Mouse (Mus musculus) forebrain, embryonic 11.5 days (tissue): ENCODE measurements around the gene Col1a2. TPM values are rescaled to one million over a fixed set of nuclear protein-coding genes. Genes with fewer than 3 reads are reported as not detected.
A peak's percentile ranks its signal among the peaks of the same experiment; 100 is the strongest.

Source experiments
- ATAC-seq: fragments of 200-750 bp; cut with Nextera tagmentation; replicated peaks from 2 replicates; pipeline ENCODE4 v1.8.0; 2017; ENCODE audit warnings: moderate TSS enrichment; ENCODE audit not compliant: low FRiP score
- DNase-seq: peaks from one replicate; pipeline ENCODE4 v3.0.0-alpha.2; 2017; ENCODE audit warnings: low spot score
- H3K27ac ChIP-seq: fragments of 300-500 bp; sonication (generic); 2 replicates; pipeline ENCODE4 v1.5.1; 2014; ENCODE audit warnings: low read depth, low read length
- H3K27me3 ChIP-seq: fragments of 300-500 bp; sonication (generic); 2 replicates; pipeline ENCODE4 v1.6.1; 2014; ENCODE audit warnings: mild to moderate bottlenecking, low read length, mixed read lengths; ENCODE audit not compliant: control insufficient read depth, insufficient read depth
- H3K36me3 ChIP-seq: fragments of 300-500 bp; sonication (generic); 2 replicates; pipeline ENCODE4 v1.6.1; 2014; ENCODE audit warnings: mild to moderate bottlenecking, low read length, moderate library complexity, mixed read lengths; ENCODE audit not compliant: control insufficient read depth, insufficient read depth
- H3K4me1 ChIP-seq: fragments of 300-500 bp; sonication (generic); replicated peaks from 2 replicates; pipeline ENCODE4 v1.6.1; 2014; ENCODE audit warnings: low read length, mixed read lengths; ENCODE audit not compliant: control insufficient read depth, insufficient read depth
- H3K4me2 ChIP-seq: fragments of 300-500 bp; sonication (generic); 2 replicates; pipeline ENCODE4 v1.6.1; 2014; ENCODE audit warnings: low read depth, mild to moderate bottlenecking, low read length, moderate library complexity, mixed read lengths; ENCODE audit not compliant: severe bottlenecking
- H3K4me3 ChIP-seq: fragments of 300-500 bp; sonication (generic); 2 replicates; pipeline ENCODE4 v1.5.1; 2014; ENCODE audit warnings: low read depth, low read length
- H3K9ac ChIP-seq: fragments of 300-500 bp; sonication (generic); 2 replicates; pipeline ENCODE4 v1.6.1; 2014; ENCODE audit warnings: low read length
- H3K9me3 ChIP-seq: fragments of 300-500 bp; sonication (generic); 2 replicates; pipeline ENCODE4 v1.6.1; 2016; ENCODE audit warnings: low read length, mixed read lengths; ENCODE audit not compliant: control insufficient read depth
- WGBS: fragments of 180-500 bp; shearing (Covaris S2); extraction: QIAGEN DNeasy Blood & Tissue Kit; methylation state at CpG from one replicate; pipeline ENCODE4 v1.1.7; 2014; 5-methylcytosine and 5-hydroxymethylcytosine counted together
- polyA plus RNA-seq: library from polyadenylated mRNA; unstranded; fragments of >200 nt; fragmentation: Nextera tagmentation; extraction: Ambion mirVana; gene quantifications from 2 replicates; pipeline ENCODE4 v1.2.1, GENCODE M21; 2014

The Col1a2 gene
- polyA plus RNA-seq, 1 experiment from 2014 or later: 140 TPM

DNA sequence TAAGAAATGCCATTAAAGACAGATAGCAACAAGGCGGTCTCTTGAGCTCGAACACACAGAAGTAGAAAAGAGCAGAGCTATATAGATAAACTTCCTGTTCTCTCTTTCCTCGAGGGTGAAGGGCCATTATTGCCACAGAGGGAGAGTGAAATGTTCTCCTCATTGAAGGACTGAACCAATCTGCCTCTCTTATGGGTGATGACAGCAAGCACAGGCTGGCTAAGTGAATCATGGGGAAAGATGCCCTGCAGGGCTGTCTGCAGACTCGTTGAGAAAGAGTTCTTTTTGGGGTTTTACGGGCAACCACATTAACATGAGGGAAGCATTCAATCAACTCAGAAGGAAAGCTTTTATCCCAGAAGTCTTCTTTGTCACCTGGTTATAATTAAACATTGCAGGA lies 75.0 kb downstream of the Col1a2 start:
- H3K27me3 ChIP-seq: no peaks in the 10 kb centered on the region
- DNase-seq (no peak), ATAC-seq (no peak)
- no peak overlapping the region for H3K4me3 ChIP-seq
- H3K36me3 ChIP-seq: no peaks in the 10 kb centered on the region
- WGBS: 64% methylated on average over 5 of the region's 5 CpGs
- H3K9ac ChIP-seq: no peak overlapping the region
- H3K4me2 ChIP-seq: no peak overlapping the region
- H3K4me1 ChIP-seq: no peaks in the 10 kb centered on the region
- H3K9me3 ChIP-seq: no peaks in the 10 kb centered on the region
- H3K27ac ChIP-seq: no peak overlapping the region

DNA sequence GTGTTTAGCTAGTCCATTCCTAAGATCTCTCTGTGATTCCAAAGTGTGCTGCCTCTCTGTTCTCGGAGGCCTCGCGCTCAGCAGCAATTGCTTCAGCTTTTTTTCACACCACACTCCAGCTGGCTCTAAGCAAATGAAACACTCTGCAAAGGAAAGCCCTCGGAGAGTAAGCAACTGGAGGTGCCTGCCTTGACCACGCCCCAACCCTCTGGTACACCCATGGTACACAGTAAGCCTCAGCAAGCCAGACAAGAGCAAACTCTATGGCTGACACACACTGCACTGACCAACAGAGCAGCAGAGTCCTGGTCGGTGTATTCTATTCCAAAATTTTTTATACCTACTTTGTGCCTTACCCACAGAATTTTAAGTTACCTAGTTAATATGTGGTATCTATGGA lies 78.9 kb downstream of the Col1a2 start:
- no peaks in the 10 kb centered on the region for H3K27me3 ChIP-seq
- H3K9ac ChIP-seq: no peak overlapping the region
- H3K4me3 ChIP-seq: no peak overlapping the region
- peak; percentile 64; the same call in 1 of the 2 replicates for ATAC-seq
- DNase-seq: no peak
- WGBS: 24% methylated on average over 6 of the region's 6 CpGs
- H3K4me2 ChIP-seq: no peak overlapping the region
- H3K4me1 ChIP-seq: no peaks in the 10 kb centered on the region
- no peak overlapping the region for H3K27ac ChIP-seq
- H3K9me3 ChIP-seq: no peaks in the 10 kb centered on the region
- H3K36me3 ChIP-seq: no peaks in the 10 kb centered on the region

- ATAC-seq: no peak
- H3K36me3 ChIP-seq: no peaks in the 10 kb centered on the region
- no peak overlapping the region for H3K4me3 ChIP-seq
- no peak for DNase-seq
- H3K9ac ChIP-seq: no peak overlapping the region
- no peak overlapping the region for H3K4me2 ChIP-seq
- H3K4me1 ChIP-seq: no peaks in the 10 kb centered on the region
- H3K9me3 ChIP-seq: no peaks in the 10 kb centered on the region
- 68% methylated on average over 4 of the region's 4 CpGs for WGBS
- no peaks in the 10 kb centered on the region for H3K27me3 ChIP-seq
- no peak overlapping the region for H3K27ac ChIP-seq
These were observed 83.3 kb downstream of the Col1a2 start for GRCm38 (mm10) chr6:4587946-4588345.

GRCm38 (mm10) chr6:4588722-4589121 lies 84.1 kb downstream of the Col1a2 start:
- no peak for ATAC-seq
- DNase-seq: no peak
- Histone ChIP-seq H3K4me1 (no peaks in the 10 kb centered on the region), H3K27ac (no peak overlapping the region), H3K4me3 (no peak overlapping the region), H3K4me2 (no peak overlapping the region), H3K36me3 (no peaks in the 10 kb centered on the region), H3K27me3 (no peaks in the 10 kb centered on the region), H3K9me3 (no peaks in the 10 kb centered on the region), H3K9ac (no peak overlapping the region)
- WGBS: 93% methylated on average over 3 of the region's 3 CpGs

DNA sequence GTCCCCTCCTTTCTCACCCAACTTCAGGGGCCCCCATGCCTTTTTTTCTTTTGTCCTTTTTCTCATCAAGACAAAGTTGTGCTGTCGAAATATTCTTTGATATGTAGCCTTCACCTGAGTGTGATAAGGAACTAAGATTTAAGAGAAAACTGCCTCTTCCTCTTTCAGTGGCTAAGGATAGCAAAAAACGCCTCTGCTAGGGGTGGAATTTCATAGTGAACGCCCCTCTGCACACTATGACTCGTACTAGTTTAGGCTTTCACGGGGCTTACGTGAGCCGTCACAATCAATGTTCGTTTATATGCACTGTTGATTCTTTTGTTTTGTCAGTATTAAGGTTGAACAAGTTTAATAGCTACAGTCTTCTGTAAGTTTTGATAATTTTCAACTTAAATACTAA lies 85.5 kb downstream of the Col1a2 start:
- 65% methylated on average over 8 of the region's 8 CpGs for WGBS
- Histone ChIP-seq H3K4me1 (no peaks in the 10 kb centered on the region), H3K9me3 (no peaks in the 10 kb centered on the region), H3K4me2 (no peak overlapping the region), H3K9ac (no peak overlapping the region), H3K27me3 (no peaks in the 10 kb centered on the region), H3K36me3 (no peaks in the 10 kb centered on the region), H3K4me3 (no peak overlapping the region), H3K27ac (no peak overlapping the region)
- DNase-seq (no peak), ATAC-seq (no peak)

Other genes starting within 250 kb of the Col1a2 start
- 42.1 TPM in 2 replicates for gene Casd1, start 96.0 kb downstream of the Col1a2 start, polyA plus RNA-seq
- 57.1 and 59.3 TPM in 2 replicates for gene Sgce, start 242.4 kb downstream of the Col1a2 start, polyA plus RNA-seq
- gene Peg10, start 242.5 kb downstream of the Col1a2 start, polyA plus RNA-seq: 17.5 and 19.0 TPM in 2 replicates